Mouse (Mus musculus) gastrocnemius, adult 2 months (tissue): ENCODE measurements around the gene Gm498. TPM values are rescaled to one million over a fixed set of nuclear protein-coding genes. Genes with fewer than 3 reads are reported as not detected.

ENCODE experiments used
- DNase-seq: peaks from one replicate; pipeline ENCODE4 v3.0.0; 2022
- H3K27ac ChIP-seq: fragments of 200-600 bp; 2 replicates; pipeline ENCODE4 v1.8.1; 2022; ENCODE audit warnings: mild to moderate bottlenecking
- H3K4me3 ChIP-seq: fragments of 200-600 bp; 2 replicates; pipeline ENCODE4 v1.8.1; 2022; ENCODE audit warnings: mild to moderate bottlenecking, moderate library complexity
- CTCF ChIP-seq: fragments of 200-600 bp; IDR thresholded peaks from 2 replicates; pipeline ENCODE4 v1.8.1; 2022; ENCODE audit warnings: antibody characterized with exemption, mild to moderate bottlenecking, moderate library complexity
- intact Hi-C: fragments of 180-260 bp; cut with DNase I; formaldehyde crosslinking; loops from one replicate; pipeline ENCODE4 v1.15.1; 2025
- total RNA-seq, 2 experiments: library from RNA; stranded (reverse); gene quantifications; 2 replicates each; pipeline ENCODE4 v1.2.3; 2021

Gm498 gene
- total RNA-seq, 2 experiments from 2014 or later, result not detected

DNA sequence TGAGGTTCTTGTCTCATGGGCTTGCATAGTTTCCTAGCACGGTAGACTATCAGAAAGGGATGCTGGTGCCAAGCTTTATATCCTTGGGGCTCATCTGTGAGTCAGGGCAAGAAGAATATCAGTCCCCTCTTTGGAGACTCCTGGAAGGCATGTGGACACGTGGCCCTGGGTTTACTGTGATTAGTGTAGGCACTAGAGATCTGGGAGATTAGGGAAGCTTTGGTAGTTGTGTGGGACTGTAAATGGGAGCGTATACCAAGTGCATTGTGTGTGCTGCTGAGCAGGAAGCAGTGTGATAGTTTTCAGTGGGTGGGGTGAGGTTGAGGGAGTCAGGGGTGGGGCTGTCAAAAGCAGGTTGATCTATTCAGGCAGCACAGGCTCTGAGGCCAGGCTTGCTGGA lies 31.7 kb upstream of the Gm498 start:
- Histone ChIP-seq H3K27ac (no peak overlapping the region), H3K4me3 (no peak overlapping the region)
- no peak for TF ChIP-seq CTCF
- DNase-seq, result peak; percentile 7
- intact Hi-C loops, result no loop called here

DNA sequence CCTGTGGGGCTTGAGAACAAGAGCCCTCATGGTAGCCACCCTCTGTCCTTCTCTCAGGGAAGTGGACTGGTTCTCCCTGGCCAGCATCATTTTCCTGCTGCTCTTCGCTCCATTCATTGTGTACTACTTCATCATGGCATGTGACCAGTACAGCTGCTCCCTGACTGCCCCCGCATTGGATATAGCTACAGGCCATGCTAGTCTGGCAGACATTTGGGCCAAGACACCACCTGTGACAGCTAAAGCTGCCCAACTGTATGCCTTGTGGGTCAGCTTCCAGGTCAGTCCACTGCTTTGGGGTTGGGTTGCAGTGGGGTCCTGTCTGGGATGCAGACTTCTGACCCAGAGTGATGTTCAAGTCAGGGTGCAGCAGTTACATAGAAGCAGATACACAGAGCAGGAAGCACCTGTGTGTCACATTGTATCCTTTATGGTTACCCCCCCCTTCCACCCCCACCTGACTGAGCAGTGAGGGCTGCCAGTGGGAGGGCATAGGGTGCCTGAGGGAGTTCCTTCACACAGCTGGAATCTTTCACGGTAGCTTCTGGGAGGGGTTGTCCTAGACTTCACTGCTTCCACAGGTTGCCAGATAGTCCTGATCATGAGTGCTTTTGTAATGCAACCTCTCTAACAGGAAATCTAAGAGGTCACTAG lies 28.8 kb upstream of the Gm498 start:
- Histone ChIP-seq H3K4me3 (no peak overlapping the region), H3K27ac (no peak overlapping the region)
- DNase-seq, result peak; percentile 6
- TF ChIP-seq CTCF, result no peak
- intact Hi-C loops, result no loop called here

DNA sequence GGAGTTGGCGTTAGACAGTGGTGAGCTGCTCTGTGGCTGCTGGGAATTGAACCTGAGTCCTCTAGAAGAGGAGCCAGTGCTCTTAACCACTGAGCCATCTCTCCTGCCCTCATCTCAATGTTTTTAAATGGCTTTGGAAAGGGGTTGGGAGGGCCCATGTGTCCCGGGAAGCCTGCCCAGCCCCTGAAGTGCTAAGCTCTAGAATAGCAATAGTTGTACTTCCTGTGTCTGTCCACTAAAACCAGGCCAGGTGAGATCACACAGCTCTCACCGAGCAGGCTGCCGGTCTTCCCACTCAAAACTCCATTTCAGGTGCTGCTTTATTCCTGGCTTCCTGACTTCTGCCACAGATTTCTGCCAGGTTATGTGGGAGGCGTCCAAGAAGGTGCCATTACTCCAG lies 26.5 kb upstream of the Gm498 start:
- Histone ChIP-seq H3K4me3 (no peak overlapping the region), H3K27ac (no peak overlapping the region)
- DNase-seq, result no peak
- TF ChIP-seq CTCF, result no peak
- intact Hi-C loops, result no loop called here

DNA sequence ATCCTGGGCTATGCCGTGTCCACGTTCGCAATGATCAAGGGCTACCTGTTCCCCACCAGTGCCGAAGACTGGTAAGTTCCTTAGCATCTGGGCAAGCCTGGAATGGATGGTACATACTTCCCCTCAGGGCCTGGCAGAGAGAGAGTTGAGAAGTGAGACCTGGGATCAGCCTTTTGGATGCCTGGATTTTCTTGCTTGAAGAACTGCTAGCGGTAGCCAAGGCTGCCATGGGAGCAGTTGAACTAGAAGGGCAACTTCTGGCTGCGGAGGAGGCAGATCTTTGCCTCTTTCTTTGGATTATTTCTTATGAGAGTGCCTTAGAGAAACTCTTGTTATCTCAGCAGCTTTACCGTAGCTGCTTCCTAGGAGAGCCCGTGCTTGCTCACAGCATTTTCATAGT lies 25.3 kb upstream of the Gm498 start:
- no peak for DNase-seq
- Histone ChIP-seq H3K27ac (no peak overlapping the region), H3K4me3 (no peak overlapping the region)
- TF ChIP-seq CTCF, result no peak
- intact Hi-C loops, result no loop called here

- H3K27ac ChIP-seq, result no peak overlapping the region
- TF ChIP-seq CTCF, result no peak
- H3K4me3 ChIP-seq, result no peak overlapping the region
- DNase-seq, result no peak
- intact Hi-C loops, result no loop called here
Observed at GRCm38 (mm10) chr7:143848127-143848767, 18.4 kb upstream of the Gm498 start.

GRCm38 (mm10) chr7:143848768-143849482 lies 17.7 kb upstream of the Gm498 start:
- no peak for TF ChIP-seq CTCF
- Histone ChIP-seq H3K4me3 (no peak overlapping the region), H3K27ac (no peak overlapping the region)
- intact Hi-C loops, result no loop called here
- DNase-seq, result no peak

- no peak overlapping the region for H3K4me3 ChIP-seq
- DNase-seq, result no peak
- H3K27ac ChIP-seq, result no peak overlapping the region
- intact Hi-C loops, result no loop called here
- TF ChIP-seq CTCF, result no peak
Observed at GRCm38 (mm10) chr7:143868874-143869273, 2.2 kb downstream of the Gm498 start.

DNA sequence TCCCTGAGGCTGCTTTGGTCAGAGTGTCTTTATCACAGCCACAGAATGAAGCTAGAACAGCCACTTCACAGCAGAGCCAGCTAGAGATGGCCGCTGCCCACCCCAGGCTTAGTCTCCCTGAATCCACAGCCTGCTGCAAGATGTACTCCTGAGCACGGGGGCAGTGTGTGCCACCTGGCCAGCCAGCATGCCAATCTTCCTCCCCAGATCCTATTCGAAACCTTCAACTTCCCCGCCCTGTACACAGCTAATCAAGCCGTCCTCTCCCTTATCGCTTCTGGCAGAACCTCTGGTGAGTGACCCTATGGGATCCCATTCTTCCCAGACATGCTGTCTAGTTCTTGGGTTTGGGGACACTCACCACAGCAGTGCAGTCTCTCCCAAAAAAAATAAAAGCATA lies 17.1 kb downstream of the Gm498 start:
- Histone ChIP-seq H3K4me3 (no peak overlapping the region), H3K27ac (no peak overlapping the region)
- no peak for TF ChIP-seq CTCF
- intact Hi-C loops, result no loop called here
- DNase-seq, result no peak

DNA sequence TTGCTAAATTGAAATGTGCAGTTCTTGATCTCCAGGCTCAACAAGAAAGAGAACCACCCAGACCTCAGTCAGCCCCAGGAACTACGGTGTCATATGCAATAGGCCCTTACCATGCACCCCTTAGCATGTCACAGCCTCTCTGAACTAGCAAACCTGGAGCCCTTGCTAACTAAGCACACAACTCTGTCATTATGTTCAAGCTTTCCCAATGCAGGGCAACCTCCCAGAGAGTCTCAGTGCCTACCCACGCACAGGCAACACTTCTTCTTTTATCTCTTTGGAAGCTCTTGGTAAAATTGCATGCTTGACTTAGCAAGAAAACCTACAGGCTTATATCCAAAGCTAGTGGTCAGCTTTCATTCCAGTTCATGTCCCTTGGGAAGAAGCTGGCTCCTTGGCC lies 24.5 kb downstream of the Gm498 start:
- TF ChIP-seq CTCF, result no peak
- H3K4me3 ChIP-seq, result no peak overlapping the region
- intact Hi-C loops, result no loop called here

DNA sequence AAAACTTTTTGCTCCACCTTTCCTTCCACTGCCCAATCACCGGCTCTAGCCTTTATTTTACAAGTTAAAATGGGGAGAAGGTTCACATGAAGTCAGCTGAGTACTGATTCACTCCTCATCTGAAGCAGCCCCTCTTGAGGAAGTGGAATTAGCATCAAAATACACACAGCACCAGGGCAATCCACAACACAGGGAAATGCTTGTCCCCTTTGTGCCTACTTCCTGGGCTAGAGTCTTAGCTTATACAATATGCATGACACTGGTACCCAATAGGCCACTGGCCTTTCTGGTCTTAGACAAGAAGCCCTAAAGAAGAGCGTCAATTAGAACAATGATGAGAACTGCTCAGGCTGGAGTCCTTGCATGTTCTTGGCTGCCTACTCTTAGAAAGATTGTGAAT lies 25.7 kb downstream of the Gm498 start:
- DNase-seq, result no peak
- no peak overlapping the region for H3K4me3 ChIP-seq
- no peak overlapping the region for H3K27ac ChIP-seq
- intact Hi-C loops, result no loop called here
- TF ChIP-seq CTCF, result no peak

More for the DNA sequence above, 24.5 kb downstream of the Gm498 start:
- H3K27ac ChIP-seq, result no peak overlapping the region
- DNase-seq, result no peak

- intact Hi-C loops, result no loop called here
- Histone ChIP-seq H3K27ac (no peak overlapping the region), H3K4me3 (no peak overlapping the region)
- TF ChIP-seq CTCF, result peak; percentile 9; the same call in 1 of the 2 replicates
- no peak for DNase-seq
Observed at GRCm38 (mm10) chr7:143900667-143901066, 34.0 kb downstream of the Gm498 start.

DNA sequence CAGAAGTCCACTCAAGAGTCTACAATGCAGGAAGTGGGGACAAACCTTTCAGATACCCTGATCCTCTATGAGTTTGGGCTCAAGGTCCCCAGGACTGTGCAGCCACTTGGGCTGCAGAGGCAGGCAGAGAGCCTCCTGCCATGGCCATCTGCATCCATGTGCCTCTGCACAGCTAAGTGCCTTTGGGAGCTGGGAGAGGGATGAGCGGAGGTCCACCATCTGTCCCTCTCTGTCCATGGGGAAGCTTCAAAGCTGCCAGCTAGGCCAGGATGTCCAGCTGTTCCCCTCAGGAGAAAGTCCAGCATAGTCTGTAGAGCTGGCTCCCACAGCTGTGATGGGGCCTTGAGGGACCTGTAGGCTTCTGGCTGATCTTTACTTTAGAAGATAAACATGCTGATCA lies 38.5 kb downstream of the Gm498 start:
- no peak for DNase-seq
- intact Hi-C loops, result no loop called here
- TF ChIP-seq CTCF, result no peak
- Histone ChIP-seq H3K4me3 (no peak overlapping the region), H3K27ac (no peak overlapping the region)

- no peak for DNase-seq
- intact Hi-C loops, result no loop called here
- no peak for TF ChIP-seq CTCF
- no peak overlapping the region for H3K27ac ChIP-seq
- H3K4me3 ChIP-seq, result no peak overlapping the region
Observed at GRCm38 (mm10) chr7:143905606-143906005, 39.0 kb downstream of the Gm498 start.
